Mouse (Mus musculus) spleen, postnatal 14 days (tissue): ENCODE data around the gene Eps15.

Source experiments
- DNase-seq, 2 experiments: peaks; one replicate each; pipeline ENCODE4 v3.0.0; 2021 to 2022; ENCODE audit warnings: low spot score in 2 of 2

The Eps15 gene

DNA sequence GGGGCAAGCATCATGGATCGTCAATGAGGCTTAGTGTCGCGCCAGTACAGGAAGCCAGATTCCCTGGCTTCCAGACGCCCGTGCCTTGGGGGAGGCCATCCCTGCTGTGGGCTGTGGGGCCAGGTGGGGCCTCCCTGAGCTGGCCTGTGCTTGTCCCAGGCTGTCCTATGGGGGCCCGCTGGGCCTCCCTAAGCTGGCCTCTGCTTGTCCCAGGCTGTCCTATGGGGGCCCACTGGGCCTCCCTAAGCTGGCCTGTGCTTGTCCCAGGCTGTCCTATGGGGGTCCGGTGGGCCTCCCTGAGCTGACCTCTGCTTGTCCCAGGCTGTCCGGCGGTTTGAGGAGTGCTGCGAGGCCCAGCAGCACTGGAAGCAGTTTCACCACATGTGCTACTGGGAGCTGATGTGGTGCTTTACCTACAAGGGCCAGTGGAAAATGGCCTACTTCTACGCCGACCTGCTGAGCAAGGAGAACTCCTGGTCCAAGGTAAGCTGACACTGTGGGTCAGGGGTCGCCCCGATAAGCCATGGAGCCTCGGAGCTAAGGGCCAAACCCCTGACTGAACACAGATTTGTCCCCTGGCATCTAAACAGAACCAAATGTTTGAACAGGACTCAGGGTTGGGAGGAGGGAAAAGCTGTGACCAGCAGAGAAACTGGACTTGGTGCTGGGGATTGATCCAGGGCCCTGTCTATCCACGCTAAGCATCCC, 152.8 kb downstream of the Eps15 start:
- DNase-seq, result no peak

DNA sequence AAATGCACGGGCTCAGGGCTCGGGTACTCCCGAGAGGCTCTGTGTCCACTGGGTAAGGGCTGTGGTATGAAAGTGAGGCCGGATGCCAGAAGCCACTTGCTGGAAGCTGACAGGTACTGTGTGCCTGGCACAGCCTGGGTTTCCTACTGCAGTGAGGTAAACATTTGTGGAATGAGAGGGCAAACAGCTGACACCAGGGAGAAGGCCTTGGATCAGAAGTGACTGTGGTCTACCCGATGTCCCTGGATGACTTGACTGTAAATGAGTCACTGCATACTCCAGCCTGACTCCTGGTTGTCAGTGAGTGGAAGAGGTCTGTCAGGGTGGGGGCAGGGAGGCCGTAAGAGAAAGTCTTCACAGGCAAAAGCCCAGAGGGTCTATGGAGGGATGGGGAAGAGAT, 153.6 kb downstream of the Eps15 start:
- no peak for DNase-seq

- DNase-seq, result no peak
These were observed 154.2 kb downstream of the Eps15 start for GRCm38 (mm10) chr4:109434256-109434655.
